Mouse (Mus musculus) heart, adult 2 months (tissue): ENCODE results near the gene Rad50. TPM values are rescaled to one million over a fixed set of nuclear protein-coding genes. Genes with fewer than 3 reads are reported as not detected.

Experiments
- DNase-seq, 2 experiments: peaks; one replicate each; pipeline ENCODE4 v3.0.0; 2021
- H3K27ac ChIP-seq: fragments of 200-600 bp; 2 replicates; pipeline ENCODE4 v1.8.1; 2022
- H3K27me3 ChIP-seq: fragments of 200-500 bp; 2 replicates; pipeline ENCODE4 v1.6.1; 2012; ENCODE audit warnings: mild to moderate bottlenecking, low read length, inconsistent platforms, mixed read lengths; ENCODE audit not compliant: control insufficient read depth, insufficient read depth
- H3K36me3 ChIP-seq: fragments of 200-500 bp; 2 replicates; pipeline ENCODE4 v1.6.1; 2012; ENCODE audit warnings: low read length, inconsistent platforms; ENCODE audit not compliant: control insufficient read depth, insufficient read depth
- H3K4me1 ChIP-seq: fragments of 200-500 bp; 2 replicates; pipeline ENCODE4 v1.6.1; 2011; ENCODE audit warnings: low read length; ENCODE audit not compliant: control insufficient read depth, insufficient read depth
- H3K4me3 ChIP-seq: fragments of 200-600 bp; 2 replicates; pipeline ENCODE4 v1.8.1; 2022
- H3K79me2 ChIP-seq: fragments of 200-500 bp; replicated peaks from 2 replicates; pipeline ENCODE4 v1.6.1; 2012; ENCODE audit warnings: mild to moderate bottlenecking, inconsistent platforms, low read length, moderate library complexity, mixed read lengths; ENCODE audit not compliant: control insufficient read depth, insufficient read depth
- H3K9ac ChIP-seq: fragments of 200-500 bp; 2 replicates; pipeline ENCODE4 v1.6.1; 2012; ENCODE audit warnings: low read depth, mild to moderate bottlenecking, control low read depth, inconsistent platforms, low read length, mixed read lengths
- CTCF ChIP-seq: fragments of 200-600 bp; IDR thresholded peaks from 2 replicates; pipeline ENCODE4 v1.8.1; 2022; ENCODE audit warnings: antibody characterized with exemption, mild to moderate bottlenecking, moderate library complexity
- EP300 ChIP-seq: fragments of 200-500 bp; IDR thresholded peaks from 2 replicates; pipeline ENCODE4 v1.6.1; 2011; ENCODE audit warnings: low read depth, low read length, control low read depth; ENCODE audit not compliant: insufficient read depth
- POLR2A ChIP-seq: fragments of 200-500 bp; IDR thresholded peaks from 2 replicates; pipeline ENCODE4 v1.6.1; 2011; ENCODE audit warnings: mild to moderate bottlenecking, low read depth, low read length, control low read depth; ENCODE audit not compliant: insufficient read depth
- WGBS: fragments of 180-500 bp; shearing (Covaris S2); methylation state at CpG from one replicate; pipeline ENCODE4 v1.1.7; 2018; 5-methylcytosine and 5-hydroxymethylcytosine counted together
- intact Hi-C: fragments of 180-260 bp; cut with DNase I; formaldehyde crosslinking; loops from one replicate; pipeline ENCODE4 v1.15.1; 2025
- polyA plus RNA-seq: library from polyadenylated mRNA; depleted of rRNA; stranded (reverse); fragments of >200 nt; gene quantifications from 2 replicates; pipeline ENCODE4 v1.2.3, GENCODE M21; 2012
- total RNA-seq, 2 experiments: library from RNA; stranded (reverse); gene quantifications; 2 replicates each; pipeline ENCODE4 v1.2.3; 2021

The Rad50 gene
- total and polyA plus RNA-seq, 3 experiments = 1.9 to 6.8 (median 6.8) TPM

- WGBS = 55% methylated on average over 9 of the region's 9 CpGs
- no peak overlapping the region for H3K9ac ChIP-seq
- TF ChIP-seq EP300 (no peak), POLR2A (no peak), CTCF (no peak)
Measured at GRCm38 (mm10) chr11:53635590-53636182, 71.4 kb downstream of the Rad50 start.

GRCm38 (mm10) chr11:53634556-53634955 is 72.6 kb downstream of the Rad50 start, which contains the start of gene Il13:
Gene Il13, minus strand, starts transcription at chr11:53634702.
- no peak for DNase-seq
- Histone ChIP-seq H3K4me1 (no peaks in the 10 kb centered on the region), H3K27me3 (peaks cover 6% of the 10 kb centered on the region), H3K4me3 (no peak within 1 kb of the TSS), H3K9ac (no peak within 1 kb of the TSS), H3K36me3 (no peaks in the 10 kb centered on the region), H3K27ac (no peak within 1 kb of the TSS), H3K79me2 (no peaks in the 10 kb centered on the region)
- TF ChIP-seq POLR2A = no peak
- TF ChIP-seq CTCF = no peak
- TF ChIP-seq EP300 = no peak
- intact Hi-C loops = no loop called here
- 95% methylated on average over 8 of the region's 8 CpGs for WGBS

More at GRCm38 (mm10) chr11:53635590-53636182, 71.4 kb downstream of the Rad50 start:
- no peak overlapping the region for H3K27ac ChIP-seq
- no peaks in the 10 kb centered on the region for H3K4me1 ChIP-seq
- no peaks in the 10 kb centered on the region for H3K79me2 ChIP-seq
- H3K27me3 ChIP-seq = peaks cover 6% of the 10 kb centered on the region
- no peaks in the 10 kb centered on the region for H3K36me3 ChIP-seq
- H3K4me3 ChIP-seq = no peak overlapping the region
- intact Hi-C loops = no loop called here
- no peak for DNase-seq

GRCm38 (mm10) chr11:53633644-53634043 is 73.5 kb downstream of the Rad50 start:
- no peaks in the 10 kb centered on the region for H3K79me2 ChIP-seq
- H3K36me3 ChIP-seq = no peaks in the 10 kb centered on the region
- intact Hi-C loops = no loop called here
- DNase-seq = no peak
- H3K4me1 ChIP-seq = no peaks in the 10 kb centered on the region
- H3K27ac ChIP-seq = no peak overlapping the region
- peaks cover 6% of the 10 kb centered on the region for H3K27me3 ChIP-seq
- TF ChIP-seq EP300 = no peak
- no peak for TF ChIP-seq POLR2A
- no peak for TF ChIP-seq CTCF
- WGBS = 77% methylated on average over 7 of the region's 7 CpGs
- H3K9ac ChIP-seq = no peak overlapping the region
- no peak overlapping the region for H3K4me3 ChIP-seq

- no peak for DNase-seq
- Histone ChIP-seq H3K27ac (no peak overlapping the region), H3K36me3 (no peaks in the 10 kb centered on the region), H3K9ac (no peak overlapping the region), H3K4me3 (no peak overlapping the region), H3K79me2 (no peaks in the 10 kb centered on the region), H3K4me1 (no peaks in the 10 kb centered on the region), H3K27me3 (peaks cover 6% of the 10 kb centered on the region)
- intact Hi-C loops = no loop called here
- 74% methylated on average over 14 of the region's 14 CpGs for whole genome bisulfite sequencing
- TF ChIP-seq POLR2A (no peak), CTCF (peak; percentile 47), EP300 (no peak)
Measured at GRCm38 (mm10) chr11:53632122-53632733, 74.9 kb downstream of the Rad50 start.

GRCm38 (mm10) chr11:53627859-53628258 is 79.3 kb downstream of the Rad50 start:
- Histone ChIP-seq H3K79me2 (no peaks in the 10 kb centered on the region), H3K27me3 (no peaks in the 10 kb centered on the region), H3K4me1 (no peaks in the 10 kb centered on the region), H3K27ac (no peak overlapping the region), H3K36me3 (no peaks in the 10 kb centered on the region), H3K4me3 (no peak overlapping the region), H3K9ac (no peak overlapping the region)
- intact Hi-C loops = loop anchor here (1.0 kb wide), 1 partner anchor 158 kb away; the partner anchor contains the start of gene Gm9837
- 27% methylated on average over 1 of the region's 1 CpGs for WGBS
- peak; percentile 78 for TF ChIP-seq CTCF
- TF ChIP-seq EP300 = no peak
- peak; percentile 50 to 57 for DNase-seq

- WGBS = 71% methylated on average over 17 of the region's 17 CpGs
- Histone ChIP-seq H3K4me1 (no peaks in the 10 kb centered on the region), H3K79me2 (no peaks in the 10 kb centered on the region), H3K4me3 (no peak overlapping the region), H3K9ac (no peak overlapping the region), H3K36me3 (no peaks in the 10 kb centered on the region), H3K27ac (no peak overlapping the region), H3K27me3 (no peaks in the 10 kb centered on the region)
- intact Hi-C loops = no loop called here
- no peak for DNase-seq
- TF ChIP-seq CTCF (no peak), EP300 (no peak), POLR2A (no peak)
Measured at GRCm38 (mm10) chr11:53626802-53627373, 80.2 kb downstream of the Rad50 start.
